Mouse (Mus musculus): ENCODE results near the gene 6330409D20Rik. TPM values are rescaled to one million over a fixed set of nuclear protein-coding genes. Genes with fewer than 3 reads are reported as not detected.

6330409D20Rik gene
- total and polyA plus RNA-seq, 2 experiments from 2014 or later = 3.7 to 3.8 TPM

DNA sequence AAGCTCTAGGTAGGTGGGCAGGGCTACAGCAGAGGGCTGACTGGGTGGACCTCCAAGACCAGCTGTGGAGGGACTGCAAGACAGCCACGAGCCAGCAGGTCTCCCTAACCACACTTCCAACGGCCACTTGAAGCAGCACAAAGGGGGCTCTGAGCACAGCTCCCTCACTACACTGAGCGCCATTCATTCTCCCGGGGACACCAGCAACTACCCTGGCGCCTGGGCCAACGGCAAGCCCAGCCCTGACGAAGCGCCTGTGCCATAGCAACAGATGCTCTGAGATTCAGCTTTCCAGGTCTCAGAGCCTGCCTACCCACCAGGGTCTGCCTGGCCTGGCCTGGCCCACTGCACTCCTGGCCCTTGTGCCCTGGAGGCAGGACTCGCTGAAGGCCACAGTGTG is 22.1 kb downstream of the 6330409D20Rik start:
- no peaks in the 10 kb centered on the region for H3K27me3 ChIP-seq (ENCODE audit: insufficient read depth, low read length)
- H3K4me3 ChIP-seq (ENCODE audit: low read depth, low read length) = no peak overlapping the region
- H3K4me2 ChIP-seq (ENCODE audit: low read depth, low read length, poor library complexity, severe bottlenecking) = no peak overlapping the region
- ATAC-seq (ENCODE audit: low FRiP score) = peak; percentile 69
- 0 out of 2 replicates have a peak, but pooled peaks cover 3% of the 10 kb centered on the region for H3K4me1 ChIP-seq (ENCODE audit: insufficient read depth, low read length)
- 33% methylated on average over 9 of the region's 9 CpGs for WGBS
- no peaks in the 10 kb centered on the region for H3K36me3 ChIP-seq (ENCODE audit: insufficient read depth, low read length)
- no peak for TF ChIP-seq CTCF (IDR thresholded peaks at IDR 0.05)
- peak; percentile 76 for DNase-seq (ENCODE audit: low spot score)
- H3K27ac ChIP-seq (ENCODE audit: low read depth, low read length) = no peak overlapping the region
- H3K9ac ChIP-seq (replicated peaks; ENCODE audit: low read length, poor library complexity, severe bottlenecking) = no peak overlapping the region
- no peaks in the 10 kb centered on the region for H3K9me3 ChIP-seq (ENCODE audit: low read length)

DNA sequence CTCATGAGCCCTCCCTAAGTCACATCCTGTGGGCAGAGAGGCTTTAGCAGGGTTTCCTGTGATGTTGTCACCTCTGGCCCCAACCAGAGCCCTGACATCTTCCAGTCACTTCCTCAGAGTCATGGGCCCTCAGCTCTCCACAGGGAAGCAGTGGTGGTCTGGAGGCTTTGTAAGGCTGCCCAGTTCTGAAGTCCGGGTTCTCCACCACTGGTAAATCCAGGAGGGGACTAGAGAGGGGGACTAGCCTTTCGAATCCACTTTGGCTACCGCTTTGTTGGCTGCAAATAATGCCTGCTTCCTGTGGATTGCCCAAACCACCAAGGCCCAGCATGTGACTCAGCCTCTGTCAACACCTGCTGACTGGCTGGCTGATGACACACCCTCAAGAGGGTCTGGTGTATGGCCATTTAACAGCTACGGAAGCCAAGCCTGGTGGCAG is 25.8 kb downstream of the 6330409D20Rik start:
- Histone ChIP-seq H3K9ac (replicated peaks; ENCODE audit: low read length, poor library complexity, severe bottlenecking) (no peak overlapping the region; the same call in 1 of the 2 replicates), H3K4me2 (ENCODE audit: low read depth, low read length, poor library complexity, severe bottlenecking) (no peak overlapping the region), H3K36me3 (ENCODE audit: insufficient read depth, low read length) (peaks cover 8% of the 10 kb centered on the region; the same call in 1 of the 2 replicates), H3K4me1 (ENCODE audit: insufficient read depth, low read length) (peaks cover 8% of the 10 kb centered on the region; the same call in 1 of the 2 replicates), H3K27ac (ENCODE audit: low read depth, low read length) (no peak overlapping the region), H3K27me3 (ENCODE audit: insufficient read depth, low read length) (no peaks in the 10 kb centered on the region), H3K4me3 (ENCODE audit: low read depth, low read length) (no peak overlapping the region), H3K9me3 (ENCODE audit: low read length) (no peaks in the 10 kb centered on the region)
- TF ChIP-seq CTCF (IDR thresholded peaks at IDR 0.05) = no peak
- ATAC-seq (ENCODE audit: low FRiP score) = no peak
- 57% methylated on average over 4 of the region's 4 CpGs for WGBS
- no peak for DNase-seq (ENCODE audit: low spot score)

DNA sequence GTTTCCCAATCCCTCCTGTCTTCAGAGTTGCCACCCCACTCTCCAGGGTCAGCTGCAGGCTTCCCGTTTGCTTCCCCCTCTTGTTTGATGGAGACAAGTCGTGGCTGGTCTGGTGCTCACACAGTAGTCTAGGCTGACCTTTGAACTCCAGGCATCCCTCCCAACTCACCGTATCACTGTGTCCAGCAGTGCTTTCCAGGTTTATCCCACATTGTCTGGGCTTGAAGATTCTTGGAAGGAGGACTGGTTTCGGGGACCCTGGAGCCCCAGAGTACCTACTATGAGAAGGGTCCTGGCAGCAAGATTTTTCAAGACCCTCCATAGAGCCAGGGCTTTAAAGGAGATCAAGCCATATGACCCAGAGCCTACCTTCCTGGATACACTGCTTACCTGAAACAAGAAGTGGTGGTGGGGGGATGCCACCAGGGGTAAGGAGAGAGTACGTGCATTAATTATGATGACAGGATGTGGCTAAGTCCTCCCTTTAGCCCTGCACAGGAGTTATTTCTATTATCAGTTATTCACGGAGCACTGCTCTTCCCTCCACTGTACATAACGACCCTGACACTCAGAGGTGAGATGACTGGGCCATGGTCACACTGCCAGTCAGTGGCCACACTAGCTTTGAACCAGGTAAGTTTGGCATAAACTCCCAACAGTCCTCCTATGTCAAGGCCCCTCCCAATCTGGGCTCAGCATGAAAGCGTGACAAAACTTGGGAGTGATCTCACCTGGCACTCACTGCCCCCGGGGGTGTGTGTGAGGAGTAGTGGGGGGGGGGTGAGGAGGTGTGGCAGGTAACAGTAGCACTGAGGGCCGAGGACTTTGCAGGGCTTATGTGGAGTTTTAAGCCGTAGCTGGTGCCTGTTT is 26.5 kb downstream of the 6330409D20Rik start:
- H3K9ac ChIP-seq (replicated peaks; ENCODE audit: low read length, poor library complexity, severe bottlenecking) = peak overlapping the region; percentile 86; the same call in 1 of the 2 replicates
- WGBS = 66% methylated on average over 11 of the region's 11 CpGs
- H3K9me3 ChIP-seq (ENCODE audit: low read length) = no peaks in the 10 kb centered on the region
- peak overlapping the region; percentile 92 for H3K27ac ChIP-seq (ENCODE audit: low read depth, low read length)
- ATAC-seq (ENCODE audit: low FRiP score) (no peak), DNase-seq (ENCODE audit: low spot score) (no peak)
- H3K36me3 ChIP-seq (ENCODE audit: insufficient read depth, low read length) = peaks cover 15% of the 10 kb centered on the region
- H3K4me1 ChIP-seq (ENCODE audit: insufficient read depth, low read length) = peaks cover 8% of the 10 kb centered on the region; the same call in 1 of the 2 replicates
- no peak for TF ChIP-seq CTCF (IDR thresholded peaks at IDR 0.05)
- H3K27me3 ChIP-seq (ENCODE audit: insufficient read depth, low read length) = no peaks in the 10 kb centered on the region
- H3K4me3 ChIP-seq (ENCODE audit: low read depth, low read length) = no peak overlapping the region
- peak overlapping the region; percentile 97; the same call in 1 of the 2 replicates for H3K4me2 ChIP-seq (ENCODE audit: low read depth, low read length, poor library complexity, severe bottlenecking)

DNA sequence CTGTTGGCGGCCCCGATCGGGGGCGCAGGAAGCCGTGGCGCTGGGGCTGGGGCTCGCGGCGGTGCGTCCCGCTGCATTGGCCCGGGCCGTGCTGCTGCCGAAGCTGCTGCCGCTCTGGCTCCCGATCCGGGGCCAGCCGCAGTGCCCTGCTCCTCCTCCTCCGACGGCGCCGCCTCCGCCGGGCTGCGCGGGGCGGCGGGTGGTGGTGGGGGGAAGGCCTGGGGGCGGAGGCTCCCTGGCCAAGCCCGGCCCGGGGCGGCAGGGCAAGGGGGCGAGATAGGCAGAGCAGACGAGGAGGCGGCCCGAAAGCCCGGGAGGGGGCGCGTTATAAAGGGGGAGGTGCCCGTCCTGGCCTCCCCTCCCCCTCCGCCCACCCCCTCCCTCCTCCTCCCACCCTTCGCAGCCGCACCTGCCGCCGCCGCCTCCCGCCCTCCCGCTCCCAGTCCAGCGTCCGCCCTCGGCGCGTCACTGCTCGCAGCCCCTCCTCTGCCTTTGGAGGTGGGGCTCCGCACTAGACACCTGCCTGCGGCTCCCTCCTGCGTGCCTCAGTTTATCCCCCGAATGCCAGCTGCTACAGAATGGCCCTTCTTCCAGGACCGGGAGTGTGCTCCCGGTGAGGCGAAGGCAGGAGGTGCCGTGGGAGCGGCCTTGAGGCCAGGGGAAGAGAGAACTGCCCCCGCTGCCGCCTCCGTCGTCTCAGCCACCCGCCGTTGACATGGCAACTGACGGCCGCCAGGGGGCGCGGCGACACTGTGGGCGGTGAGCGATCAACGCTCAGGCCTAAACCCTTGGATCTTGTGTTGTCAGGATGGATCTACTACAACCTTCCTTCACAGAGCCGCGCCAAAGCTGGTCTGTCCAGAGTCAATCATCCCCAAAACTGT is 27.6 kb downstream of the 6330409D20Rik start, which contains the start of gene Cdk9:
Gene Cdk9 (minus strand): TSS at position 143 of the 884 bp plus-strand sequence.
- no peaks in the 10 kb centered on the region for H3K9me3 ChIP-seq (ENCODE audit: low read length)
- WGBS = under 1% methylated on average over 37 of the region's 79 CpGs
- TF ChIP-seq CTCF (IDR thresholded peaks at IDR 0.05) = peak; percentile 99
- peak; percentile 92 for DNase-seq (ENCODE audit: low spot score)
- no peaks in the 10 kb centered on the region for H3K27me3 ChIP-seq (ENCODE audit: insufficient read depth, low read length)
- peak within 1 kb of the TSS; percentile 90 for H3K4me3 ChIP-seq (ENCODE audit: low read depth, low read length)
- peak within 1 kb of the TSS; percentile 86 for H3K9ac ChIP-seq (replicated peaks; ENCODE audit: low read length, poor library complexity, severe bottlenecking)
- H3K27ac ChIP-seq (ENCODE audit: low read depth, low read length) = peak within 1 kb of the TSS; percentile 92
- peak within 1 kb of the TSS; percentile 97 for H3K4me2 ChIP-seq (ENCODE audit: low read depth, low read length, poor library complexity, severe bottlenecking)
- peaks cover 22% of the 10 kb centered on the region for H3K36me3 ChIP-seq (ENCODE audit: insufficient read depth, low read length)
- peak; percentile 91 for ATAC-seq (ENCODE audit: low FRiP score)
- peaks cover 8% of the 10 kb centered on the region; the same call in 1 of the 2 replicates for H3K4me1 ChIP-seq (ENCODE audit: insufficient read depth, low read length)

DNA sequence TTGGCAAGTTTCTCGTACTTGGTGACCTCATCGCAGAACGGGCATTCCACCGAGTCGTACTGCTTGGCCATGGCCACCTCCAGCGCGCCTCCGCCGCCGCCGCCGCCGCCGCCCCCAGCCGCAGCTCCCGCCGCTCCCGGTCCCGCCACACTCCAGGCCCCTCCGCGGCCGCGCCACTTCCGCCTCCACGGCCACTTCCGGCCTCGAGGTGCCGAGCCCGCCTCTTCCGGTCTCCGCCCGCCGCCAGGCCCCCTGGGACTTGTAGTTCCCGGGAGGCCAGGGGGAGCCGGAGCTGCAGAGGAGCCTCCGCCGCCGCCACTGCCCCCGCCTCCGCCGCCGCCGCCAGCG is 28.3 kb downstream of the 6330409D20Rik start:
- WGBS = under 1% methylated on average over 27 of the region's 44 CpGs
- ATAC-seq (ENCODE audit: low FRiP score) = peak; percentile 91
- DNase-seq (ENCODE audit: low spot score) = peak; percentile 93
- Histone ChIP-seq H3K27ac (ENCODE audit: low read depth, low read length) (peak overlapping the region; percentile 92), H3K27me3 (ENCODE audit: insufficient read depth, low read length) (no peaks in the 10 kb centered on the region), H3K4me3 (ENCODE audit: low read depth, low read length) (peak overlapping the region; percentile 90), H3K36me3 (ENCODE audit: insufficient read depth, low read length) (peaks cover 26% of the 10 kb centered on the region), H3K4me1 (ENCODE audit: insufficient read depth, low read length) (peaks cover 8% of the 10 kb centered on the region; the same call in 1 of the 2 replicates), H3K9ac (replicated peaks; ENCODE audit: low read length, poor library complexity, severe bottlenecking) (peak overlapping the region; percentile 86), H3K9me3 (ENCODE audit: low read length) (no peaks in the 10 kb centered on the region), H3K4me2 (ENCODE audit: low read depth, low read length, poor library complexity, severe bottlenecking) (peak overlapping the region; percentile 97)
- TF ChIP-seq CTCF (IDR thresholded peaks at IDR 0.05) = no peak
